Mouse (Mus musculus) neutrophil, adult 59 days (primary cell): Measurements from ENCODE around the gene Wdr4. TPM values are rescaled to one million over a fixed set of nuclear protein-coding genes. Genes with fewer than 3 reads are reported as not detected.

Experiments used
- total RNA-seq, 2 experiments: library from RNA; stranded (reverse); gene quantifications; 1 replicate in 1 of 2; 2 replicates in 1 of 2; pipeline ENCODE4 v1.2.4; 2023

The Wdr4 gene
- 10 to 100 TPM; 14.0 to 14.8 TPM for total RNA-seq

GRCm38 (mm10) chr17:31519946-31520838, at the start of gene Wdr4, which contains the start of gene Ndufv3:
Gene Wdr4 (minus strand): TSS chr17:31519980.
Gene Ndufv3 (plus strand): TSS chr17:31520115.

GRCm38 (mm10) chr17:31564015-31564857, 44.5 kb upstream of the Wdr4 start, which contains the start of gene Pknox1:
Gene Pknox1 (plus strand): TSS chr17:31564734.

Other genes with a start within 250 kb of the Wdr4 start
- gene Rsph1, start 242.6 kb downstream of the Wdr4 start, total RNA-seq, result 1 to 10 TPM; 2.9 to 4.3 TPM
- 10 to 100 TPM; 22.4 to 34.2 TPM for gene Slc37a1, start 233.2 kb downstream of the Wdr4 start, total RNA-seq
- gene Pde9a, start 133.8 kb downstream of the Wdr4 start, total RNA-seq, result not detected
- 10 to 100 TPM; 95.6 to 97.6 TPM for gene Ndufv3, start 135 bp upstream of the Wdr4 start, total RNA-seq
- gene Pknox1, start 44.8 kb upstream of the Wdr4 start, total RNA-seq, result 10 to 100 TPM; 70.4 to 84.9 TPM
- gene Cbs, start 117.3 kb upstream of the Wdr4 start, total RNA-seq, result under 1 TPM in 1 of 2 experiments, not detected in 1; 0.53 TPM
- gene U2af1, start 138.9 kb upstream of the Wdr4 start, total RNA-seq, result 100 to 1,000 TPM; 220 to 233 TPM
- not detected for gene Cryaa, start 157.8 kb upstream of the Wdr4 start, total RNA-seq